Mouse (Mus musculus): ENCODE results near the gene Mical1.

The Mical1 gene

DNA sequence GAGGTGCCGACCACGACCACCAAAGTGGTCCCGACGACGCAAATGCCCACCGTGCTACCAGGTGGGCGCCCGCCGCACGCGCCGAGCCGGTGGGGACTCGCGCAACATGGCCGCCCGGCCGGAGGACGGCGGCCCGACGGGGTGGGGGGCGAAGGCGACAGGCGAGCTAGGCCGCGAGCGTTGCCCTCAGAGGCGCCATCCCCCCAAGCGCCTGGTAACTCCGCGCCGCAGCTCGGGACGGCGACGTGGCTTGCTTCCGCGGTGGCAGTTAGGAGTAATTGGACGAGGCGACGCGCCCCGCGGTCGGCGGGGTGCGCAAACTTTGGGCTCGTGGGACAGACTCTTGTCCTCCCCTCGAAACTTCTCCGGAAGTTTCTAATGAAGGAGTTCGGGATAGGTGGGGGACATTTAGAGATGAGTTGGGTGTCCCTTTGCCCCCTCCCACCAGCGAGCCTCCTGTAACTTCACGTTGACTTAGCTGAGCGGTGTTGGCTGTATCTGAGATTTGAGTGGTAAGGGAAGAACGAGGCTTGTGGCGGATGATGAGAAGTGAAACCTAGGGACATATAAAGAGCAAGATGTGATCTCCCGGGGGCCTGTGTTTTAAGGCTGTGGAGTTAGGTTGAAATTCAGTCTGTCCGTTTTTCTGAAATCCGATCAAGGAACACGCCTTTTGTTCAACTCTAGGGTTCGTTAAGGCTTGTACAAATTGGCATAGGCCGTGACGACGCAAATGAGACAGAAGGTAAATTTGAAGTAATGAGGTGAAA lies 43.7 kb downstream of the Mical1 start:
- DNase-seq (ENCODE audit: low spot score in 2 of 2), result peak; percentile 10 to 27

DNA sequence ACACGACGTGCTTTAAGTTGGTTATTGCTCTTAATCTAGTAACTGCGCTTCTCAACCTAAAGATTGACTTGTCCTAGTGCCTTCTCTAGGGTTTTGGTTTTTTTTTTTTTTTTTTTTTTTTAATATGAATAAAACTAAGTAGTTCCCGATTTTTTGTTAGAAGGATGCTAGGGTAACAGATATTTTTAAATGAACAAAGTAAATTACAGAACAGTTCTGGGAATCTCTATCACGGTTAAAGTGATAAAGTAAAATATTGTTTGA lies 44.2 kb downstream of the Mical1 start:
- no peak for DNase-seq (ENCODE audit: low spot score in 2 of 2)

DNA sequence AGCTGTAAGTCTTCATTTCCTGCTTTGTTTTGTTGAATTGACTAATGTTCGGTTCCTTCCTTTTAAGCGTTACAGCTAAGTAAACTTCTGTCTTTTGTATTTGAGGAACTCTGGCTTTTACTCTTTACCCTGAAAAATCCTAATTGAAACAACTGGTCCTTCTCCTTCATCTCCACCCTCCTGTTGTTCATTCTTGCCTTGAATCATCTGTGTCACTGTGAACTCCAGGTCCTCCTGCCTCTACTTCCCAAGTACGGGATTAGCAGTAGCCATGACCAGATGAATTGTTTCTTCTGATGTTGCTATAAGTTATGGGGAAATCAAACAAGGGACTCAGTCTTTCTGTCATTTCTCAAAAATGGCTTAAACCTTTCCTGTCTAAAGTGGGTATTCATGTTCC lies 47.3 kb downstream of the Mical1 start:
- DNase-seq (ENCODE audit: low spot score in 2 of 2), result no peak

DNA sequence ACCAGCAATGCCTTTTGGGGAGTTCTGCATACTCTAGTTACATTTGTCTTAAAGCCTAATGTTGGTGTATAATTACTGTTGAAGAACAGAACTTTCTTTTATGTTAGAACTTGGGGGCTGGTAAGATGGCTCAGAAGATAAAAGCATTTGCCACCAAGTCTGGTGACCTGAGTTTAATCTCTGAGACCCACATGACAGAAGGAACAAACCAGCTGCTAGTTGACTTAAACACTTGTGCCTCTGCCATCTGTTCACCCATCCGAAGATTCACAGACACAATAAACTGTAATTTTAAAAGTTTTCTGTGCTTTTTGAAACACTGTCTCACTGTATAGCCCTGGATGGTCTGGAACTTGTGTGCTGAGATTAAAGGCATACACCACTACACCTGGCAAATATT lies 49.6 kb downstream of the Mical1 start:
- DNase-seq (ENCODE audit: low spot score in 2 of 2), result no peak

DNA sequence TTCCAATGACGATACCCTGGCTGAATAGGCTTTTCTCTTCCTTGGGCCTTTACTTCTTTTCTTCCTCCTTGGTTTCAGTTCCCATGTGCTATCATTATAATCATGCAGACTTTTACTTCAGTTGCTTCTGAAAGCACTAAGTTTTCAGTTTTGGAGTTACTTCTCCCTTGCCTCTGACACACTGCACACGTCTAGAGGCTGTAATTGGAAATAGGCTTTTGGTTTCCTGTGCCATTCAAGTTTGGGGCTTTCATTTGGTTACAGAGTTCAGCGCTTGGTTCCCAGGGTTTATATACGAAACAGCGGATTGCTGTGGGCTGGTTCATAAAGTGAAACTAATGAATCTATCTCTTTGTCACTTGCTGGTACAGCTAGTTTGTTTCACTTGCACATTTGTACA lies 53.9 kb downstream of the Mical1 start:
- no peak for DNase-seq (ENCODE audit: low spot score in 2 of 2)

DNA sequence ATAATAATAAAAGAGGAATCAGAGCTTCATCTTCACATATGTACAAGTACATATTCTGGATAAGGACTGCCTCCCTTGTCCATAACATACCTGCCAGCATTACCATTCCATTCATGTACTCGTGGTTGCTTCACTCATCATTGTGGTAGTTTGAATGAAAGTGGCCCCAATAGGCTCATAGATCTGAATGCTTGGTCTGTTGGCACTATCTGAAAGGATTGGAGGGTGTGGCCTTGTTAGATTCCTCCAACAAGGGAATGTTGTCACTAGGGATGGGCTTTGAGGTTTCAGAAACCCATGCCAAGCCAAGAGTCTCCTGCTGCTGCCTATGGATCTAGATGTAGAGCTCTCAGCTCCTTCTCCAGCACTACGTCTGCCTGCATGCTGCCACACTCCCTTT lies 59.9 kb downstream of the Mical1 start:
- no peak for DNase-seq (ENCODE audit: low spot score in 2 of 2)

Measured in right cerebral cortex, postnatal 36 days (tissue).